Mouse (Mus musculus): ENCODE data around the gene Spen. TPM values are rescaled to one million over a fixed set of nuclear protein-coding genes. Genes with fewer than 3 reads are reported as not detected.
A peak's percentile ranks its signal among the peaks of the same experiment; 100 is the strongest.

Gene Spen
- total RNA-seq, 2 experiments from 2014 or later: 28.7 to 34.2 TPM

DNA sequence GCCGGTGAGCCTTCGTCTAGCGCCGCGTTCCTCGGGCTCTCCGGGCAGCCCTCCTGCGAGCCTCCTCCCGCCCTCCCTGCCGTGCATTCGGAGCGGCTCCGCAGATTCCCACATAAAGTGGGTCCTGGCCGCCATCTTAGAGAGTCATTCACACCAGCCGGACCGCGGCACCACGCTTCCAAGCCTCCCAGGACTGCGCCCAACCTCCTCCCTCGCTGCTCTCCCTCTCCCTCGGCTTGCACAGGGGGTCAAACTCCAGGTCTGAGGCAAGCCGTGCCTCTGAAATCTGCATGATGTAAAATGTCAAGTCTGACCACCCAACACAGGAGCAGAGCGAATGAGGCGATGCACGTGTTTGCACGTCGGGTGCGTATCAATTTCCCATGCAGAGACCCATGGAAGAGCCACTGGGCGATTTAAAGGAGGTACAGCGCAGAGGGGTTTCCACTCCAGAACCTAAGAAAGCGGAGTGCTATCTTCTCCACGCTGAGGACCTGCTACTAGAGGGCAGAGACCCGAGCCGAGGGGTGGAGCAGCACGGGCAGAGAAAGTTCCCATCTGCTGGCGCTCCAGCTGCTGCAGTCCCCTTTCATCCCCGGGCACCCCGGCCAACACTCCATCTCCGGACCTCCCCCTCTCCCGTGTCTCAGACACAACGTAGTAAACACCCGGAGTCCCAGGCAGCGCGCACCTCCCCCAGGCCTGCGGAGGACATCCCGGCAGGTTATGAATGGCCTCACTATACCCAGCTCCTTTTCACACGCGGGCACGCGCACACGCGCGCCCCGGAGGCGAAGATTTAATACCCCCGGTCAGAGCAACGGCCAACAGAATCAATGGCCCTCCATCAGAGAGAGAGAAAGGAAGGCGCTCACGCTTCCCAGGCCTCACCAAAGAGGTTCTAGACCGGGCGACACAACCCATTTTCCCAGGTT lies 1.8 kb downstream of the Spen start:
- ATAC-seq (ENCODE audit: poor library complexity, severe bottlenecking): 0 out of 2 replicates have a peak, but pooled peaks have one; percentile 2

DNA sequence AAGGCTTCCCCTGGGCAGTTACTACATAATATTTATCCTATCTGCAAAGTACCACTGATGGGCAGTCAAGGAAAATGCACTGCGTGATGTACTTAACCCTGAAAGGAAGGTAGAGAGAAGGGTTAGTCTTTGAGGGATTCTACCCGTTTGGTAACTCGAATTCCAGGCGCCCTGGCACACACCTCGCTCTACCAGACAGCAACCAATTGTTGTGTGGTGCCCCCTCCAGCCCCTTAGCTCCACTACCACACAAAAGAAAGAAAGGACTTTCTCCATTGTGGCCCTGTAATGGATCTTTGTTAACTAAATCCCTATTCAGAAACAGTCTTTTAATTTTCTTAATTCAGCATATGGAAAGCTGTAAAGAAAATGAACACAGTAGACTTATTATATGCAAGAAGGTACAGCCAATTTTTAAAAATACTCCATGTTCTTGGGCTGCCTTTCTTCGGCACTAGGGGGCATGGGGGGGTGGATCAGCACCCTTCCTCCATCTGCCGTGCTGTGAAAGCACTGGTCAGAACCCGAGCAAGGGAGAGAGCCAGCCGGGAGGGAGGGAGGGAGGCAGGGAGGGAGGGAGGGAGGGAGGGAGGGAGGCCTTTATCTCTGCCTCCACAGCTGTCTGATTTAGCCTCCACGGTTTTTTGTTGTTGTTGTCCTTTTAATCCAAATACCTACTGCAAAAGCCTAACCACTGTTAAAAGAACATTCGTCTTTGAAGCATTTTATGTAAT lies 3.3 kb downstream of the Spen start:
- ATAC-seq (ENCODE audit: poor library complexity, severe bottlenecking): peak; percentile 31; the same call in 1 of the 2 replicates

DNA sequence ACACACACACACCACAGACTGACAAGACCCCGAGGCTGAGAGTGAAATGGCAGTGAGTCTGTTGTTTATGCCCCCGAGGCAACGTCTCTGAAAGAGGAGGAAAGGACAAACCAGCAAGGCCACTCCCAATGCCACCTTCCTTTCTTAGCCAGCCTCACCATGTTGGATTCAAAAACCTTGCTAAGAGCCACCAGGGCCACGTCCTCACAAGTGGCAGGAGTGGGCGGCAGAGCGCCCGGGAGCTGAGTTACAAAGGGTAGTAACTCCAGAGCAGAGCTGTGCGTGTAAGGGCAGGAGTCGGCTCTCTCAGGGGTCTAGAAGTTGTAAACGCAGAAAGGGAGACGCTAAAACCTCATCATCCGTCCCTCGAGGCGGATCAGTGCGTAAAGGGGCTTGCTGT lies 7.4 kb downstream of the Spen start:
- ATAC-seq (ENCODE audit: poor library complexity, severe bottlenecking): no peak

DNA sequence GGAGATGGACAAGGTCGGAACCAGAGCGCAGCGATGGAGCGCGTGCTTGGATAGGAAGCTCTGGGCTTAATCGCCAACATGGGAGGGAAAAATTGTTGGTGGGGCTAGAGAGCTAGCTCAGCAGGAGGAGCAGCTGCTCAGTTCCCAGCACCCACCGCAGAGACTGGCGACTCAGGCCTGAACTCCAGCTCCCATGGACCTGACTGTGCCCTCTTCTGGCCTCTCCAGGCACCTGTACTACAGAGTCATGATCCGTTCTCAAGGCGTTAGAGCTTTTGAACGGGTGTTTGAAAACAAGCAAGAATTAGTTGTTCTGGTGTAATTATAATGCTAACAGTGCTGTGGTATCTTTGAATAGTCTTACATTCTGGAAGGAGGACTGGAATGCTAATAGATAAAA lies 9.5 kb downstream of the Spen start:
- no peak for ATAC-seq (ENCODE audit: poor library complexity, severe bottlenecking)

DNA sequence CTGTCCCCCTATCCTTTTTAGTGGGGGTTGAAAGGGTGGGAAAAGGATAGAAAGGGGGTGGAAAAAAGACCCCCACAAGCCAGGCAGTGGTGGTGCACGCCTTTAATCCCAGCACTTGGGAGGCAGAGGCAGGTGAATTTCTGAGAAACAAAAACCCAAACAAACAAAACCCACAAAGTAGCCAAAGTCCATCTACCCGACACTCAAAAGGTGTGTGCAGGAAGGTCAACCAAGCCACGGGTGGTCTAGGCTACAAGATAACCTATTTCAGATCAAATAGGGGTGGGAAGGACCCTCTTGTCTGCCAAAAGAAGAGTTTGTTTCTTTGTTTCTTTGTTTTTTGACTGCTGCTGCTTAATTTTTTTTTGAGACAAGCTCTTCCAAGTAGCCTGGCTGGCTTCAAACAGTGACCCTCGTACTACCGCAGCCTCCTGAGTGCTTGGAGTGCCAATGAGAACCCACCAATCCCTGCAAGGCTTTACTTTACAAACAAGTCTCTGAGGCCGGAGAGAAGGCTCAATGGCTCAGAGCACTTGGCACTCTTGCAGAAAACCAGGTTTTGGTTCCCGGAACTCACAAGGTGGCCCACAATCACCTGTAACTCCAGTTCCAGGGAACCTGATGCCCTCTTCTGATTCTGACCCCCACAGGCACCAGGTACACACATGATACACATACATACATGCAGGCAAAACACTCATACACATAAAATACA lies 11.3 kb downstream of the Spen start:
- ATAC-seq (ENCODE audit: poor library complexity, severe bottlenecking): no peak

DNA sequence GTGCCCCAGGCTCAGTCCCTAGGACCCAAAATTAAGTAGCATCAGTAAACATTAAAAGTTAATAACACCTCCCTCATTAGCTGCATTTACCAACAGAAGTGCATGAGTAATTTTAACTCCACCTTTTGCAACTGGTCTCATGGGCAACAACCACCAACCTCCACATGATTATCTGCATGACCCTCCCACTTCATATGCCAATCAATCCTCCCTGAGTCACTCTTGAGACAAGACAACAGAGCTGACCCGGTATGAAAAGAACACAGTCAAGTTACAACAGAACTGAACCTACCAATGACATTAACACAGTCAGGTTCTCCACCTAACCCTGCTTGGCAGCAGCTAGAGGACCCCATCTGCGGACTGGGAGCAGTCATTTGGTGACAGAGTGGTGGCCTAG lies 12.5 kb downstream of the Spen start:
- ATAC-seq (ENCODE audit: poor library complexity, severe bottlenecking): no peak

DNA sequence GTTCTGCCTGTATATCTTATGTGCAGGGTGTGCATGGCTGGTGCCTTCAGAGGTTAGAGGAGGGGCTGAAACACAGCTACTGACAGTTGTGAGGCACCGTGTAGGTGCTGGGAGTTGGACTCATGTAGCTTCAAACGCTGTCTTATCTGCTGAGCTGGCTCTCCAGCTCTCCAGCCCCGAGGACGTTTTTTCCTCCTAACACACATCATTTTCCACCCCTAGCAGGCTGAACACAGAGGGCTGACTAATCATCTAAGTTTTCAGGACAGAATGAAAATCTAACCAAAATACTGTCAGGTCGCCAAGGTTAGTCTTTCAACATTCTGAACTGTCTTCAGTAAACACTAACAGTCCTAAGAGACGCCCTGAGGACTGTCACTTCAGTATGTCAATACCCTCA lies 13.7 kb downstream of the Spen start:
- no peak for ATAC-seq (ENCODE audit: poor library complexity, severe bottlenecking)

DNA sequence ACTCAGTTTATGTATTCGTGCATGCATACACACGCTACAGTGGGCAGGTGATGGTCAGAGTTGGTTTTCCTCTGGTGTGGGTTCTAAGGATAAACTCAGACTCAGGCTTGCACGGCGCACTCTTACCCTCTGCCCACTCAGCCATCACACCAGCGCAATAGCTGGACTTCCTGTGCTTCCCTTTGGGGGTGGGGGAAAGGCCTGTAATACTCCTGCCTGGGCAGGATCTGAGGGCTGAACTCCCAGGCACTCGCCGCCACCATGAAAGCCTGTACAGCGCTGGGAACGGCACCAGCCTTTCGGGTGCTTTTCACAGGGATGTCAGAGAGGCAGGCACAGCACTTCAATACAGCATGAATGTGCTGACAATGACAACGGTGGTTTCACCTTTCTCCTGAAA lies 15.3 kb downstream of the Spen start:
- no peak for ATAC-seq (ENCODE audit: poor library complexity, severe bottlenecking)

DNA sequence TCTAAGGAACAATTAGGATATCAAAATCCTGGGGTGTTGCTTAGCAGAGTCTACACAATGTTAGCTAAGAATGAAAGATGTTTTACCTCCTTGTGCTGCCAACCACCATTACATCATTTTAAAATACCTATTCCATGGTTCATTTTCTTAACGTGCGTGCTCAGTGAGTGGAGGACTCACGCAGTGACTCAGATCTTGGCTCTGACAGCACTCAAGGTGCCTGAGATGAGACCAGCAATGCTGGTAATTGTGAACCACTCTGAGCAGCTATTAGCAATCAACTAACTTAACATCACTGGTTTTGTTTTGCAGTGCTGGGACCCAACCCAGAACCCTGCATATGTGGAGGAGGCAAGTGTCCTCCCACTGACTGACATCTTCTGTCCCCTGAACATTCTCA lies 20.0 kb downstream of the Spen start:
- ATAC-seq (ENCODE audit: poor library complexity, severe bottlenecking): no peak

DNA sequence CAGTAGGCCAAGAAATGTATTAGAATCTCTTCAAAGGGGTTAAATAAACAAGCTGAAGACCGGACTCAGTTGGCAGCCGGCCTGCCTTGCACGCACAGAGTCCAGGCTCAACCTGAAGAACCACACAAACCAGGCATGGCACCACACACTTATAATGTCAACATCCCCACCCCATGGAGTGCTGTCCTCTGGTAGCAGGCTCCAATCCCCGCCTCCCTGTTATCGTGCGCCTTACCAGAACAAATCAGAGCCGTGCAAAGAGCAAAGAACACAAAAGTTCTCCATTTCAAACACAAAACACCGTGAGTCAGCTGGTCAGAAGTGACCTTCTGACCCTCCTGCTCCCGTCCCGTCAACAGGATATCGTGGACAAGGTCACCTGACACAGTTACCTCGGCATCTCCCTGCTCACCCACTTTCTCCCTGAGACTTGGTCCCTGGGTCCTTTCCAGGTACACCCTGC lies 24.2 kb downstream of the Spen start:
- ATAC-seq (ENCODE audit: poor library complexity, severe bottlenecking): no peak

DNA sequence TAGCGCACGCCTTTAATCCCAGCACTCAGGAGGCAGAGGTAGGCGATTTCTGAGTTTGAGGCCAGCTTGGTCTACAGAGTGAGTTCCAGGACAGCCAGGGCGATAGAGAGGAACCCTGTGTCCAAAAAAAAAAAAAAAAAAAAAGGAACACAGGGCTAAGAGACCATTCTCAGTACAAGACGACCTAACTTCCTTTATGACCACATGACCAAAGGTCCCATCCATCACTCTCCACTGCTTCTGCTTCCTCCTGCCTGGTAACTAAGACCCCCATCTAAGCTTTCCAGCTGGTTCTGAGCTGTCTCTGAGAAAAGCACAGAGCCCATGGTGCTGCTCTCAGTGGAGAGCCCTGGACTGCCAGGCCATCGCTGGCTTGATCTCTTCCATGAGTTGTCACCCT lies 26.3 kb downstream of the Spen start:
- ATAC-seq (ENCODE audit: poor library complexity, severe bottlenecking): peak; percentile 83

DNA sequence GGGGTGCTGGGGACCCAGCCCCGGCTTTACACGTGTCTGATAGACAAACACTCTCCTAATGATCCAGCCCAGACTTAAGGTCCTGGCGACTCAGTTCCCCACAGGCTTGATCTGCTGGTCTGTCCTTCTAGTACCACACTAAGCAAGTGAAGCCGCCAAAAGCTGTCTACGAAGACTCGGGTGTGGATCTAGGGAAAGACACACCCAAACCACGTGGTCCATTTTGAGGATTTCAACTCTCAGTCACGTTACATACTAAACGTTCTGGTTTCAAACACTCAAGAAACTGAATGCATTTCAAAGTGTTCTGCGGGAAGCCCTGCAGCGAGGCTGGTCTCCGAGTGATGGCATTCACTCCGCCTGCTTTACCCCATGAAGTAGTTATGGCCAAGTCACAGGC lies 27.9 kb downstream of the Spen start:
- no peak for ATAC-seq (ENCODE audit: poor library complexity, severe bottlenecking)

DNA sequence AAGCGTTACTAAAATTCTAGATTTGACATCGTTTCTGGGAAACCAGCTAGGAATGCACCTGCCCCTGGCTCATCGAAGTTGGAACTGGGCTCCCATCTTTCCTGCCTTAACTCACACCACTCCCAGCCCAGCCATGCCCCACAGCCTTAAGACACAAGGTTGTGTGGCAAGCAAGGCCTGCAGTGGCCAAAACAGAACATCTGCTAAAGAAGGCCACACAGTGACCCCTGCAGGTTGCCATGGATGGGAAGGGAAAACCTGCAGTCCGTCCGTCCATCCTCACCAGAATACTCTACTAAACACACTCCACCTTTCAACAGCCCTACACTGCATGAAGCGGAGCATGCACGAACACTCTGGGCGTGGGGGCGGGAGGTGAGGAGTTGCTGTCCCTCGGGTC lies 31.5 kb downstream of the Spen start:
- ATAC-seq (ENCODE audit: poor library complexity, severe bottlenecking): peak; percentile 66

DNA sequence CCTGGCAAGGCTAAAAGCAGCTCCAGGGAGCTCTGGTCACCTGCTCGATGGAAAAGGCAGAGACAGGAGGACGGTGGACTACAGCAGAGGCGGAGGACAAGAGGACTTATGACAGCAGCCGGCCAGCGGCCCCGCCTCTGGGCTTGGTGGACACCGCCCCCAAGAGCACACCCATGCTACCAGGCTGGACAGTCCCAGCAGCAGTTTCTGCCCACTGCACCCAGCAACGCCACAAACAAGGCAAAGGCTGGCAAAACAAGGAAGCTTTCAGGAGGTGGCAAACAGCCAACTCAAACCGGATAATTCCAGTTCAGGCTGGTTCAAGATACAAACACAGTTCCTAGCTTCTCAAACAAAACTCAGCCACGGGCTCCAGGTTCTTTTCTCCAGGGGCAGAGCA lies 32.0 kb downstream of the Spen start:
- peak; percentile 90 for ATAC-seq (ENCODE audit: poor library complexity, severe bottlenecking)

DNA sequence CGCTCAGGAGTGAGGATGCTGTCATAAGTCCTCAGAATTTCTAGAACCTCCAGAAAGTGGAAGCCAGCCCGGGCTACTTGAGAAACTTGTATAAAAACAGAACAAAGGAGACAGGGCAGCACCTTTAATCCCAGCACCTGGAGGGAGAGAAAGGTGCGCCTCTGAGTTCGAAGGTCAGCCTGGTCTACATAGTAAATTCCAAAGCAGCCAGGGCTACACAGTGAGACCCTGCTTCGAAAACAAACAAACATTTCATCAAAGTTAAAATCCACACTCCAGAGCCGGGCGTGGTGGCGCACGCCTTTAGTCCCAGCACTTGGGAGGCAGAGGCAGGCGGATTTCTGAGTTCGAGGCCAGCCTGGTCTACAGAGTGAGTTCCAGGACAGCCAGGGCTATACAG lies 32.6 kb downstream of the Spen start:
- no peak for ATAC-seq (ENCODE audit: poor library complexity, severe bottlenecking)

DNA sequence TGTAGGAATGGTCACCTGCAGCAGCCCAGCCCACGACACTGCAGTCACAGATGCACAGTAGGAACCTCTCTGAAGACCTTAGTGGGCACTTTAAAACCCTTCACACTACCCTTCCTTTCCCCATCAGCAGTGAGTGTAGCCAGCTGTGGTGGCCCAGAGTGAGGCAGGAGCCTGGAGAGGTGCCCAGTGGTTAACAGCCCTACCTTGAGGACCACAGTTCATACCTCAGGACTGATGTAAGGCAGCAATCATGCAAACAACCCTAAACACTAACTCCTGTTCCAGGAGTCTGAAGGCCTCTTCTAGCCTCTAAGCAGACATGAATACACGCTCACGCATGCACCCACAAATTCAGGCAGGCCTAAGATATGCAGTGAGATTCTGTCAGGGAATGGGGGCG lies 33.9 kb downstream of the Spen start:
- no peak for ATAC-seq (ENCODE audit: poor library complexity, severe bottlenecking)

DNA sequence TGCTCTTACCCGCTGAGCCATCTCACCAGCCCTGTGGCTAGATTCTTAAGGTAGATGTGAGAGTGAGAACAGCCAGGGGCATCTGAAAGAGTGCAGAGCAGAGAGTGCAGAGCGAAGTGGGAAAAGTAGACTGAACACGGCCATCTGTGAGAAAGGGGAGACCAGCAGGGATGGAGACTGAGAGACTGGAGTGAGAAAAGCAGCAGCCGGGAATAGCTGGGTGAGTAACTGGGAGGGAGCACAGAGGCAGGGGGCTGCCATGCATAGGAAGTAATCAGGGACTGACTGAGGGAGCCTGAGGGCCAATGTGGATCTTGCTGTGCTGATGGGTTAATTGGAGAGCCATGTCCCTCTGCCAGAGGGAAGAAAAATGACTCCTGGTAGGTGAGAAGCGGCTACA lies 35.7 kb downstream of the Spen start:
- ATAC-seq (ENCODE audit: poor library complexity, severe bottlenecking): no peak

DNA sequence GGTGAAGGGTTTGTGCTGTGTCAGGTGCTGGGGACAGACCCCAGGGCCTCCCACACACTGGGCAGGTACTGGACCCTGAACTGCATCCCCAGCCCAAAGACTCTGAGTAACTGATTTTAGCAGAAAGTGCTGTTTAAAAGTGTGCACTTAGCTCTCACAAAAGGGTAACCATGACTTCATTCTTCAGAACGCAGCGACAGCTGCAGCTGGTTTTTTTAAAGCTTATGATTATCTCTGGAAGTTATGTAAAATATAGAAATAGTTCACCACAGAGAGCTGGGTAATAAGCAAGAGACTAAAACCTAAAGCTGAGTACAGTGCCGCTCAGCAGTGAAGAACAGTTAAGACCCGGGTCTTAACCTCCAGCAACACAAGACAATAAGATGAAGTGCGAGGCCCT lies 37.3 kb downstream of the Spen start:
- no peak for ATAC-seq (ENCODE audit: poor library complexity, severe bottlenecking)

DNA sequence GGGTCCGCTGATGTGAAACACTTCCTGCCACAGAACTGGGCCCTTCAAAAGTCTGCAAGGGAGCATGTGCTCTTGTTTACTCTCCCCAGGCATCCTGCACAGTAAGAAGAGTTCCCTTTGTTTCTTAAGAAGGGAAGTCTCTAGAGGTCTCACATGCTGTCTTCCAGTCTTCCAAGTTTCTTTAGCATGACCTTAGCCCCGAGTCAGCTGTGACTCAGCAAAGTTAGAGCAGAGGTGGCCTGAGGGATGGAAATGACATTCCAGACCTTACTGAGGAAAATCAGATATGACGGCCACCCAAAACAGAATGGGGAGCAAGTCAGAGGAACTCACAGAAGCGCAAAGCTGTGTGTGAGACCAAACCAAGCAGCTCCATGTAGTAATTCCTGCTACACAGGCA lies 37.8 kb downstream of the Spen start:
- ATAC-seq (ENCODE audit: poor library complexity, severe bottlenecking): no peak

DNA sequence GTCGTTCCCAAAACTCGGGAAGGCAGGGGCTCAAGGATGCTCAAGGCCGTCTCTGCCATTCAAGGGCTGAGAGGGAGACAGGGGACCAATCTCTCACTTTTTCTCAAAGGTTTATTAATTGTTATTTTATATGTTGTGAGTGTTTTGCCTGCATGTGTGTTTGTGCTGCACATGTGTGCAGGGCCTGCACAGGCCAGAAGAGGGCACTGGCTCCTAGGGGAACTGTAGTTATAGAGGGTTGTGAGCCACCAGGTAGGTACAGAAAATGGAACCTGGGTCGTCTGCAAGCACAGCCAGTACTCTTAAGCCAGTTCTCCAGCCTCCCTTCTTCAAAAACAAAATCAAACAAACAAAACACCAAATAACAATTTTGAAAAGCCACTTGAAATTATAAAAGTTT lies 49.7 kb downstream of the Spen start:
- peak; percentile 76 for ATAC-seq (ENCODE audit: poor library complexity, severe bottlenecking)

DNA sequence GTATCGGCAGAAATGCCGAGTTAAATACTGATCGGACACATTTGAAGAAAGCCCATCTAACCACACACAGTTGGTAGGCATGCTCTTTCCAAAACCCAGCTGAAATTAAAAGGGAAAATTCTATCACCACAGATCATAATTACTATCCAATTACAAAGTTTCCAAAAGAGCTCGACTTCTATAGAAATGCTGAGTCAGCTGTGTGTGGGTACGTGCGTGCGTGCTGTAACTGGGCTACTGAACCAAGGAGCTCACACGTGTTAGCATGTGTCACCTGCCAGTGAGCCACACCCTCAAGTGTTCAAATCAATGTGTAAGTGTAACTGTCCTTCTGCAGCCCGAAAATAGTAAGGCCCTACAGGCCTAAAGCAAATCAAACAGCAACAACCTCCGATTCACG lies 50.8 kb downstream of the Spen start:
- no peak for ATAC-seq (ENCODE audit: poor library complexity, severe bottlenecking)
